Mouse (Mus musculus) cerebellum, adult 9-11 months (tissue): ENCODE data around the gene Pcyt2.

Source experiments
- DNase-seq: peaks from one replicate; pipeline ENCODE4 v3.0.0; 2022

Pcyt2 gene

DNA sequence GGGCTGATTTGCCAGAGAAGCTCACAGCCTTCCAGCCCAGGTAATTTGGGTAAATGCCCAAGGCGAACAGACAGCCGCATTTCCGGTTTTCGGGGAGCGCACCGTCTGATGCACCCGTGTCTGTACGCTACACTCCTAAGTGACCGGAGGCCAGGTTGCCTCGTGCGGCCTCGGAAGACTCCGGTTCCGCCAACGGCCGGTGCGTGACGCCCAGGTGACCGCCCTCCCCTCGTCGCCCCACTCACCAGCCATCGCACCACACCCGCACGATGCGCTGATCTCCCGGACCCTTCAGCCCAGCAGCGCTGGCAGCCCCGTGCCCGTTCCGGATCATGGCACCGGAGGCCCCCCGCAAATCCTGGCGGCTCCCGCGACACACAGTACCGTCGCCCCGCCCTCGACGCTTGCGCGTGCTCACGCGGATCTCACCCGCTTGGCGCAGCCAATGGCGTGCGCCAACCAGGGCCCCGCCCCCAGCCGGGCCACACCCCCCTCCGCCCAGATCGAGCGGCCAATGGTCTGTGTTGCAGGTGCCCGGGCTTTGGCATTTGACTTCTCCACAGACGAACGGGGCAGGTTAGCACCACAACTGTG, at the start of gene Pcyt2:
Pcyt2 (minus strand) TSS at position 418 of the 594 bp plus-strand sequence.
- DNase-seq, result peak; percentile 95

DNA sequence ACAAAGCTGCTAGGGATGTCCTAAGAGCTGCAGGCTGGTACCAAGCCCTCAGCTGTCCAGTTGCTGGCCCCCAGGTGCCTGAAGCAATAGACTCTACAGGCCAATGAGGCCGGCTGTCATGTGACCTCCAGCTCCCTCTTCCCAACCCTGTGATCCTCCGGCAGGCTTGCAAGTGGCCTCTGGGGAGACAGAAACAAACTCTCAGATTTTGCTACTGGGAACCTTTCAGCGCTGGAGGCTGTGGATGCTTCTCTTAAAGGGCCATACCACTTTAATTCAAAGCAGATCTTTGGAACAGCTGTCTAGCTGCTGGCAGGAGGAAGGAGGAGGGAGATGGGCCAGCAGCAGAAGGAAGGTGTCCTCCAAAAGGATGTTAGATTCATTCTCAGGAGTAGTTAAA, 48.9 kb upstream of the Pcyt2 start:
- DNase-seq, result no peak

DNA sequence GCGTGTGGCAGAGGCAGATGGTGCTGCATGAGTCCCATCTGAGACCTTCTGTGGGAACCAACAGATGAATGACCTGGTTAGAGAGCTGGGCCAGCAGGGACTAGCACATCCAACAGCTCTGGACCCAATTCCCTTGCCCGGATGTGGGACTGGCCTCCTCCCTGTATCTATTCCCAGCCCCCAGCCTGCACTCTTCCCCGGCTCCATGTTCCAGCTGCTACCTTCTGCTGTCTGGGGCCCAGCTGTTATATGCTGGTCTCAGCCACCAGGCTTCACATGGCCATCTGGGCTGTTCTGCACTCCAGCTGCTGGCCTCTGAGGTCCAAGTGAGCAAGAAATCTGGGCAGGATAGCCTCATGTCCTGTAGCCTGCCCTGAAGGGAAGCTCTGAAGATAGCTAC, 47.7 kb upstream of the Pcyt2 start:
- no peak for DNase-seq

DNA sequence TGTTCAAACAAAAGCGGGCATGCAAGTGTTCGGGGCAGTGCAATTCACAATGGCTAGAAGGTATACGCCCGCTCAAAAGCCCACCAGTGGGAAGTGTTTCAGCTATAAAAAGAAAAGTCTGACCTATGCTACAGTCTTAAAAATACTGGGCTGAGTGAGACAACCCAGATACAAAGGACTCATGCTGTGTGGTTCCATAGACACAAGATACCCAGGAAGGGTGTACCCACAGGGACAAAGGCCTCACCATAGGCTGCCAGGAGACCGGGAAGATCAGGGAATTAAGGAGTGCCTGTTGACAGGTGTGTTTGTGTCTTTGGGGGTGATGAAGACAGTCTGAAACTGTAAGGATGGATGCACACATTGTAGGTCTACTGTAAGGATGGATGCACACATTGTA, 46.0 kb upstream of the Pcyt2 start:
- DNase-seq, result no peak

DNA sequence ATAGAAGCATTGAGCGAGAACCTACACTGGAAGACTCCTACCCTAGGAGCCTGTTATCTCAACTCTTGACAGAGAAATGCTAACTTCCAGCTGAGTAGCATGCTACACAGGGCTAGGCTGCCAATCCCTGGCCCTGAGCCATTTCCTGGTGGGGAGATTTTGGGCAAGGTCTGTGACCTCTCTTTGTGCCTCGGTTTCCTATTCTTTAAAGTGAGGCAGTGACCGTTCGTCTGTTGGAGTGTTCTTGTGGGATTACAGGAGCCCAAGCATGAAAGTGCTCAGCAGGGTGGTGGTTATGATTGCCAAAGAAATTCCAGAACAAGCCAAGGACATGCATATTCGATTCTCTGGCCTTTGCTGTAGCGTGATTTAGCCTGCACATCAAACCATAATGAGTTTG, 45.0 kb upstream of the Pcyt2 start:
- DNase-seq, result no peak

DNA sequence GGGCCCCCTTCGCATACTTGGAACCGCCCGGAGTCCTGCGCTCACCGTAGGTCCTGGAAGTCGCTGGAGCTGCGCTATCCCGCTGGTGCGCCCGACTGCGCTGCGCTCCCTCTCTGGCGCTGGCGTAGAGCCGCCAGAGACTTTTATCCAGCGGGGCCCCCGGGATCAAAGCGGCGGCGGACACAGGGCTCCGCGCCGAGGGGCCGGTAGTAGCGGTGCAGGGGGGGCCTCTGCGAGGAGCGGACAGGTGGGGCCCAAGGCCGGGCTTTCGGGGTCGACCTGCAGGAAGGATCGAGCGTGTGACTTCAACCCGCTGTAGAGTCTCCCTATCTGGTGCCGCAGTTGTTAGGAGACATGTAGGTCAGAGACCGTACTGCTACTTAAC, 43.3 kb upstream of the Pcyt2 start, which contains the start of gene Notum:
Notum (minus strand) TSS at position 100 of the 385 bp plus-strand sequence.
- DNase-seq, result no peak

DNA sequence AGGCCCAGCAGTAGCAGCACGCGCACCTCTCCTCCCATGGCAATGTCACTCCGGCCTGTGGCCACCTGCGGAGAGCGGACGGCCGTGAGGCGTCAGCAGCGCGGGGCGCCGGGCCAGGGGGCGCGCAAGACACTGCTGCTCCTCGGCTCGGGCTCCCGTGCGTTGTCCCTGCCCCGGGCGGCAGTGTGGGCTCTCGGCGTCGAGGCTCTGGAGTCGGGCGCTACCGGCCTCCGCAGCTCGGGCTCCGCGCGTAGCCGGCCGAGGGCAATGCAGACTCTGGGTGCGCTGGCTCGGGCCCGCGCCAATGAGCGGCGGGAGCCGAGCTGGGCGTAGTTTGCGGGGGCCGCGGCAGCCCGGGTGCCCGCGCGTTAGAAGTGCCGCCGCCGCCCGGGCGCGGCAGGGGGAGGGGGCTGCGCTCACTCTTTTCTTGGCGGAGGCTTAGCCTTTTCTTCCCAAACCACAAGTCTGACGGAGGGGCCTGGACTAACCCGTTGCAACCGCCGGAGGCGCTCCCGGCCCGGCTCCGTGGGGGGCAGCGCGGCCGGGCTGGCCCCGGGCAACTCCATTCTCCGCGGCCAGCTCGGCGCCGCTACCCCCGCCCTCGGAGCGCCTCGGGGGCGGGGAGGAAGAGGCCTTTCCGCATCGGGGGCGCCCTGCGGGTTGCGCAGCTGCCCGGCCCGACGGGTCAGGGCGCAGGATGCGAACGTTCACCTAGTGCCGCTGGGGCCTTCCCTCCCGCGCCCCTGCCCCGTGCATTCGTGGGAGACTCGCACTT, 42.8 kb upstream of the Pcyt2 start:
- DNase-seq, result no peak

DNA sequence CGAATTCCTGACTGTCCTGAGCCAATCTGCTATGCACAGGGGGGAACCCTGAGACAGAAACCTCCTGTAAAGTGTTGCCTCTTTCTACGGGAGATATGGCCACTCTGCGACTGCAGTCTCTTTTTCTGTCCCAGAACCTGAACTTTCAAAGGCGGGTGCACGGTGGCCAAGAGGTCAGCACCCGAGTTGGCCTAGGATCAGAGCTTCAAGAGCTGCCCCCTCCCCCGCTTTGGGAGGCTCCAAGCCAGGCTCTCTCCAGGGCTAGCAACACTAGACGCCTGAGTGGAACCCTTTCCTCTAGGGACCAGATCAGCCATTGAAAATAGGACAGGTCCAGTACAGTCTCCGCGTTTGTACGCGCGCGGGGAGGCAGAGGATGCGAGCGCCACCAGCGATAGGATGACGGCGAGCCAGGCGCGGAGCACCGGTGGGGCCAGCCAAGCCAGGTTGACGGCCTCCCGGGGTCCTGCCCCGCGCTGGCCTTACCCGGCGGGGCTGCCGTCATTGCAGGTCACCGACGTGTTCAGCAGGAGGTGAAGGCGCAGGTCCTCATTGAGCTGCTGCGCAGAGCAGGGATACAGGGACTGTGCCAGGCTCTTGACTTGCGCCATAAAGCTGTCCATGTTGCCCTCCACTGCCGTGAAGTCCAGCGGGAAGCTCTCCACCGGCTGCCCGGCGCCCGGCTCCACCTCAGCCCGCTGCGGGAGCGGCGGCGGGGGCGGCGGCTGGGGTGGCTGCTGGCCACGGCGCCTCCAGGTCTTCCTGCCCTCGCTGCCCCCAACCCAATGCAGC, 42.0 kb upstream of the Pcyt2 start:
- no peak for DNase-seq

DNA sequence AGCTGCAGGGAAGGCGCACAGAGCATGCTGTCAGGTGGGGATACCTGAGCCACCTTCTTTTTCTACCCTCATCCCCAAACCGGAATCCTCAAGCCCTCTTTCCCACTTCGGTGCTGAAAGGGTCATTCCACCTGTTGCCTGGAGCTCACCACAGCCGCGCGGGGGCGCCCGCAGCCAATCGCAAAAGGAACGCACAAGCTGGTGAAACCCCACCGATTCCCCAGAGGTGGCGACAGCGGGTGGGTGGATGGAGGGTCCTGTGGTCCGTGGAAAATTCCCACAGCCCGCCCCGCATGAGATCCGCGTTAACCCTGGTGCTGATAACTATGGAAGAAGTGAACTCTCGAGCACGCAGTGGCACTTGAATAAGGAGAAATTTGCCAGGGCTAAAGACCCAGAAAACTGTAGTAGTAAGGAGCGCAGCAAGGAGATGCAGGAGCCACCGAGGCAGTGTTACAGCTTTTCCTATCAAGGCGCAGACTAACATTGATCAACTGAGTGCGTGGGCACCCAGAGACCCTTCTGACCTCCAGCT, 41.2 kb upstream of the Pcyt2 start:
- DNase-seq, result no peak

DNA sequence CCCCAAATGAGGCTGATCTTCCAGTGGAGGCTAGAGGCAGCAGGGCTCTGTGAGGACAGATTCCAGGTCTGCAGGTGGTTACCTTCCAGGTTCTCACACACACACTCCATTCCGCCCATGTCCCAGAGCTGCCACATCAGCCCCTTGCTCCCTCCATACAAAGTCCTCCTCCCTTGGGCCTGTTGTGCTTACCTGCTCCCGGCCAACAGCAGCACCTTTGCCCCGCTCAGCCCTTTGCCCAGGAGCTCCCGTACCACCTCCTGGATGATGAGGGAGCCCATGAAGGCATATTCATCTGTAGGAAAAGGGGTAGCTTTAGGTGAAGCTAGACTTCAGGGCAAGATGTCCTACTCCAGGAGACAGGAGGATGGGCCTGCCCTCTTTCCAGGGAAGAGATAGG, 39.6 kb upstream of the Pcyt2 start:
- no peak for DNase-seq

DNA sequence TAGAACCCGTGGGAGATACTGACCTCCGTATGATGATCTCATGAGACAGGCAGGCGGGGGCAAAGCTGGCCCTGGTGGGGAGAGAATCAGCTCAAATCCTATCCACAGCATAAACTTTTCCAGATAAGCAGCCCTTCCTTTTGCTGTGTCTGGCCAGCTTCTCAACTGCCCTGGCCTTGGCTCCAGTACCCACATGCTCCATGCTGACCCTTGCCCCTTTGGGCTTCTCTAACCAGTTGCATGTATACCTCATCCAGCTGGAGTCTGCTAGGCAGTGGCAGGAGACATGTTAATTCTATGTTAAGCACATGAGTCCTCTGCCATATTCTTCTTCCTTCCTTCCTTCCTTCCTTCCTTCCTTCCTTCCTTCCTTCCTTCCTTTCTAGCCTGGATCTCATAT, 37.0 kb upstream of the Pcyt2 start:
- DNase-seq, result no peak

DNA sequence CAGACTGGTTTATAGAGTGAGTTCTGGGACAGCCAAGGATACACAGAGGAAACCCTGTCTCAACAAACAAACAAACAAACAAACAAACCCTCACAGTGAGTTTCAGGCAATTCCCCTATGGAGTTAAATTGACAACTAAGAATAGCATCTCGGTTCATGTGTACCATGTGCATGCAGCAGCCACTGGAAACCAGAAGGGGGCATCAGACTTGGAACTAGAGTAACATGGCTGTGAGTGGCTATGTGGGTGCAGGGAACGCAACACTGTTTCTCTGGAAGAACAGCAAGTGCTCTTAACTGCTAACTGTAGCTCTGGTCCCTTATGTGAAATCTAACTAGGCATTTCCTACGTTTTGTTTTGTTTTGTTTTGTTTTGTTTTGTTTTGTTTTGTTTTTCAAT, 34.1 kb upstream of the Pcyt2 start:
- DNase-seq, result no peak

DNA sequence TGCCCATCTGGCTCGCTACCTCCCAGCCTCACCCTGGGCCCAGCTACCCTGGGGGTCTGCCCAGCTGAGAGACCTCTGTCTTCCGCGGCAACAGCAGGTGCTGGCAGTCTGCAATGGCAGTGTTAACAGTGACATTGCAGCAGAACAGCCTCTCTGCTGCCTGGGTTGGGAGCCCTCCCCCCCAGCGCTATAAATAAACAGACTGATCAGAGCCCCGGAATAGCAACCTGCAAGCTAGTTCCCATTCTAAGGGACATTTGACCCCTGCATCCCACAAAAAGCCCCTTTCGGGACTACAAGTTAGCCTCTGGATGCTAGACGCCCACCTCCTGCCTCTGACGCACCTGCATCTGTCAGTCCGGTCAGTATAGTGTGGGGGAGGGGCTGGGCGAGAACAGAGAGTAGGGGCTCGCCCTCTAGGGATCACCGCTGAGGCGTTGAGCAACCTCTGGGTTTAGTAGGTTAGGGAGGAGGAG, 30.3 kb upstream of the Pcyt2 start, which contains the start of gene Myadml2:
Myadml2 (minus strand) TSS at position 158 of the 476 bp plus-strand sequence.
- DNase-seq, result peak; percentile 71

DNA sequence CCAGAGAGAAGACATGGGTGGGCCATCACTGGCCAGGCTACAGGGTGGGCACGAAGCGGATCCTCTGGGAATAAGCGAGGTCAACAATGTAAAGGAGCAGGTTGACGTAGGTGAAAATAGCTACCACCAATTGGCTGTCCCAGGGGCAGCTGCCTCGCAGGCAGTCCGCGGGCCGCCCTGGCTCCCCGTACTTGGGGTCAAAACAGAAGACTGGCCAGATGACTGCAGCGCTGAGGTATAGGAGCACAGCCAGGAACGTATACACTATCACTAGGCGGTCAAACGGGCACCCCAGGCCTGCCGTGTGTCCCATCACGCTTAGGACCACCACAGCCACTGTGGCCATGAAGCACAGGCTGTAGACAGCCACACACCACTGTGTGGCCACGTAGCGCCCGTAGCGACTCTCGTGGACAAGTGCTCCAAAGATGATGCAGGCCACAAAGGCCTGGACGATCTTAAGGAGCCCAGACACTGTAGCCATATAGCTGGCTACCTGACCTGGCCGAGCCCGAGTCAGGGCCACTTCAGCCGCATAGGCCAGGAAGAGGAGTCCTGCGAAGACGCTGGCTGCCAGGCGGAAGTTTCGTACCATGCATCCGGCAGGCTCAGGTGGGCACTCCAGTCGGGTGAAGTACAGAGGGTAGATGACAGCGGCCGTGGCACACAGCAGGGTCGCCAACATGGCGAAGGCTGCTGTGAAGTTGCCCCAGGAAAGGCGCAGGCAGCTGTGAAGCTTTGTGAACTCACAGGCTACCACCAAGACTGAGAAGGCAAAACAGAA, 29.5 kb upstream of the Pcyt2 start:
- no peak for DNase-seq

DNA sequence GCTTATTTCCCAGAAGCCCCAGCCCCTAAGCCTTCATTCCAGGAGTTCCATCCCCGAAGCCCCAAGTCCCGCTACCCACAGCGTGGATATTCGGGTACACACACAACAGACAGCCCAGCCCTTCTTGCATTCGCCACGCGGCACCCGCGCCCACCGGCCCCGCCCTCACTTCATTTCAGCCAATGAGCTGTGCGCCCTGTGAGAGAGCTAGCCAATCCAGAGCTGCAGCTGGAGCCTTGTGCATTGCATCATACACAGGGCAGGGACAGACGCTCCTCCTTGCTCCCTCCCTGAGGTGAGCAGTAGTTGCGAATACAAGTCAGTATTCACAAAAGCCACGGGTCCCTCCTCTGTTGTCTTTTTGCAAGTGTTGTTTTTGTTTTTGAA, 25.9 kb upstream of the Pcyt2 start, which contains the start of gene Pycr1:
Pycr1 (minus strand) TSS at position 169 of the 387 bp plus-strand sequence.
- DNase-seq, result peak; percentile 92

DNA sequence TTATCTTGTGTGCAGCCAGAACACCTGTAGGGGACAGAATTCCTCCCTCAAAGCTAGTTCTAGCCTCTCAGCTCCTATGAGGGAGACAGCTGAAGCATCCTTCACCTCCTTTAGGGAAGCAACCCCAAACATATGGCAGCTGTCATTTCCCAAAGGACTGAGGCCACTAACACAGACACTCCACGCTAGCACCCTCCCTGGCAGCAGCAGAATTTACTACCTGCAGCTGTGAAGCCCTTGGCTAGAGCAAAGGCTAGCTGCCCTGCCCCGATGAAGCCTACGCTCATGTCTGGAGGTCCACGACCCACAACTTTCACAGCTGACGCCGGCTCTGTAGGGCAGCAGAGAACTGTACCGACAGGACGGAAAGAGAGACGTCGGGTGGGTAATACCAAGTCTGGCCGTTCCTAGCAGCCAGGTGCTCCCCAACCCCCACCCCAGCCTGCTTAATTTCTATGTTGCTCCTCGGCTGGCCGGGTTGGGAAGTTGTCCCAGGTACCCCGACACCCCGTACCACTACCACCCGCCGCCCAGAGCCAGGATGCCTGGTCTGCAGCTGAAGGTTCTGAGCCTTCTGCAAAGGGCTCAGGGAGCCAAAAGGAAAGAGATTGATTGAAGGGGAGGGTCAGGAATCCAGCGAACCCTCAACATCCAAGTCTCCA, 25.3 kb upstream of the Pcyt2 start:
- no peak for DNase-seq

DNA sequence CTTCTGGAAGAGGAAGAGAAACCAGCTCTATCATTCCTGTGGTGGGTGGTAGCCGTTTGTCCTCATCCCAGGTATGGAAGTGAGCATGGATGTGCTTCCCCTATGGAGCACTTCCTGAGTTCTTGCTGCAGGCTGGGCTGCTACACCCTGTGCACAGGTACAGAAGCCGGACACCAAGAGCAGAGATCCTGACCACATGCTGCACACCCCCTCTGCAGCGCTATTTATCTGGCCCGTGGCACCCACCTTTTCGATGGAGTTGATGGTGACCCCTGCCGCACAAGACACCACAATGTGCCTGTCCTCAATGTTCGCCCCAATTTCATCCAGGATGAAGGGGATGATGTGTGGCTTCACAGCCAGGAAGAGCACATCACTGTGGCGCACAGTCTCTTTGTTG, 24.1 kb upstream of the Pcyt2 start:
- DNase-seq, result no peak

DNA sequence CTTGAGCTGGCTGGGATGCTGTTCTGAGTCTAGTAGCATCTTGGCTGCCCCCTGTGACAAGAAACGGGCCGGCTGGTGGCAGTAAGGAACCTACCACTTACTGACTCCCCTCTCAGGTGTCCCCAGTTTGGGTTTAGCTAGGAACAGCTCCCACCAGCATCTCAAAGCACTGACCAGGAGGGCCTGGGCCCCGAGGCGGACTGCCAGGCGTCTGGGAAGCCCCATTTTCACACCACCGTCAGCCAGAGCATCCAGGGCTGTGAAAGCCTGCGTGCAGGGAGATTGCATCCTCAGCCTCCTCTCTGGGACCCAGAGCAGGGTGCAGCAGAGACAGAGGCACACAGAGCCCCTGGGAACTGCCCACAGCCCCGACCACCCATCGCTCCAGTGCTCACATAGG, 23.5 kb upstream of the Pcyt2 start:
- DNase-seq, result no peak

DNA sequence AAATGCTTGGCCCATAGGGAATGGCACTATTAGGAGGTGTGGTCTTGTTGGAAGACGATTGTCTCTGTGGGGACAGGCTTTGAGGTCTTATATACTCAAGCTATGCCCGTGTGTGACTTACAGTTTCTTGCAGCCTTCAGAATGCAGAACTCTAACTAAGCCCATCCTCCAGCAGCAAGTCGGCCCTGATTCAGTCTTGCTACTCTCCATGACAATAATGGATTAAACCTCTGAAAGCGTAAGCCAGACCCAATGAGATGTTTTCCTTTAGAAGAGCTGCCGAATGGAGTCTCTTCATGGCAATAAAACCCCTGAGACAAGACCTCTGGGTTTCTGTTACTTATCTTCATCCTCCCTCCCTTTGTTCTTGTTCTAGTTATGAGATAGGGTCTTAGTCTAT, 17.1 kb upstream of the Pcyt2 start:
- no peak for DNase-seq

DNA sequence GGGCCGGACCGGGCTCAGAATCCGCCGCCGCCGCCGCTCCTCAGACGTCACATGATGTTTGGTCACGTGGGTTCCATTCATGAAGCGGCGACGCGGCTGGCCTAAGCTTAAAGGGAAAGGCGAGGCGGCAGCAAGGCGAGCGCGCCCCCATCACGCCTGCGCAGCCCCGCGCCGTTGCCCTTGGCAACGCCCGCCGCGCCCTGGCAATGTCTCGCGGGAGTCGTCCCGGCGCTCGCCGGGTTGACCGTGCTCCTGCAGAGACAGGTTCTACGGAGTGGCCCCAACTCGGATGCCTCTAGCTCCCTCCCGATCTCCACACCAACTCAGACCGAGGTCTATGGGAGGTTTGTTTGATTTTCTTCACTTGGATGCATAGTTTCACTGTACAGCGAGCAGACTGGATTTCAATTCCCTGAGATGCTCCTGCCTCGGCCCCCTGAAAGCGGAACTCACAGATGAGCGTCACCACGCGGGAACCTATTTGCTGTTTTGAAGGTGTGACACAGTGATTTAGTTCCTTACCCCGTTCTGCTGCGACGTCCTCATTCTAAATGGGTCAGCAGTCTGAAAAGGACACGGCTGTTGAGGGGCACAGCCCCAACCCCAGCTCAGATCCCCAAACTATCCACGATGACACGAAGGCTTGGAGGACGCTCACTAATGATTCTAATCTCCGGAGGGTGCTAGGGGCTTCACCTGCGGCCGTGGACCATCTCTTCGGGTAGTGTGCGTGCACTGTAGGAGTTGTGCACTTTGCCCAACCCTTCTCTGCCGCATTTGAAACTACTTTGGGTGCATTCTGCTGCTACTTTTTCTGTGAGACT, 16.0 kb upstream of the Pcyt2 start, which contains the start of gene Mafg:
Mafg (minus strand) TSS at position 81 of the 824 bp plus-strand sequence.
- peak; percentile 94 for DNase-seq
